Mouse (Mus musculus) cerebellum, adult 2 months (tissue): ENCODE measurements around the gene Ugt1a7c.

ENCODE experiments used
- CTCF ChIP-seq: fragments of 200-500 bp; IDR thresholded peaks from 2 replicates; pipeline ENCODE4 v1.5.1; 2011; ENCODE audit warnings: low read depth, mild to moderate bottlenecking, control low read depth, low read length, moderate library complexity, borderline replicate concordance; ENCODE audit not compliant: insufficient read depth
- POLR2A ChIP-seq: fragments of 200-500 bp; IDR thresholded peaks from 2 replicates; pipeline ENCODE4 v1.6.1; 2011; ENCODE audit warnings: low read length, control low read depth, borderline replicate concordance; ENCODE audit not compliant: insufficient read depth

GRCm38 (mm10) chr1:88229566-88229965, 134.7 kb downstream of the Ugt1a7c start:
- TF ChIP-seq POLR2A (no peak), CTCF (no peak)
